Comparison of ENCODE assay signal across 8 mouse cellular contexts in the genomic region with DNA sequence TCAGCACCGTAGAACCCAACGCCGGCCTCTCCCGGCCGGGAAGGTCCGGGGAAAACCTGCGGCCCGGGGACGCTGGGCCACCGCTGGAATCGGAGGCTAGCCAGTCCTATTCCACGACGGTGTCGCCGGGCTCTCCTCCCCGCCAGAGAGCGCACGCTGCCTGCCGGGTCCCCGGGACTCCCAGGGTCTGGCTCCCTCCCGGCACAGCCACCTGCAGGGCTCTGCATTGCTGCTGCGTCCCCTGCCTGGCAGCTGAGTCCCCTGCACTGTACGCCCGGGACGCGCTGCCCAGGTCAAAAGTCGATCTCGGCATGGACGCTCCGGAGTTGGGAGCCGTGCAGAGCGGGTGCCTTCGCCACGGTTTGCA.
A peak's percentile ranks its signal among the peaks of the same experiment; 100 is the strongest.
DNase-seq lines count a peak whose midpoint lies in the region; ATAC-seq and TF ChIP-seq lines count a peak whose summit lies in the region.

No protein-coding gene starts in this region.

- 0 out of 2 replicates have a peak, but pooled peaks have one; percentile 1 for TF ChIP-seq POLR2A in lung, adult 2 months (IDR thresholded peaks at IDR 0.05; ENCODE audit: borderline replicate concordance, extremely low read depth, low read depth, low read length)

- H3K27me3 ChIP-seq in forebrain, embryonic 10.5 days (ENCODE audit: poor library complexity, severe bottlenecking): peaks cover 84% of the 10 kb centered on the region
- no peaks in the 10 kb centered on the region for H3K27me3 ChIP-seq in heart, postnatal 0 days (ENCODE audit: control insufficient read depth, insufficient read depth, low read length)
- H3K27me3 ChIP-seq in neural tube, embryonic 13.5 days: peaks cover 20% of the 10 kb centered on the region

- under 1% methylated on average over 34 of the region's 34 CpGs for WGBS in forebrain, embryonic 10.5 days
- WGBS in heart, postnatal 0 days: 0% methylated on average over 33 of the region's 34 CpGs
- WGBS in lung, adult 2 months: under 1% methylated on average over 33 of the region's 34 CpGs
- under 1% methylated on average over 34 of the region's 34 CpGs for WGBS in neural tube, embryonic 13.5 days

- H3K9ac ChIP-seq in heart, postnatal 0 days (replicated peaks; ENCODE audit: low read depth, low read length): peak overlapping the region; percentile 74
- H3K9ac ChIP-seq in neural tube, embryonic 13.5 days: peak overlapping the region; percentile 87

- peak overlapping the region; percentile 84 for H3K4me3 ChIP-seq in forebrain, embryonic 10.5 days
- peak overlapping the region; percentile 74 for H3K4me3 ChIP-seq in heart, postnatal 0 days (ENCODE audit: low read depth, low read length)
- H3K4me3 ChIP-seq in lung, adult 2 months (replicated peaks; ENCODE audit: extremely low read depth, low read depth, low read length): peak overlapping the region; percentile 56
- peak overlapping the region; percentile 69 for H3K4me3 ChIP-seq in neural tube, embryonic 13.5 days

- no peak for TF ChIP-seq EP300 in heart, postnatal 0 days (IDR thresholded peaks at IDR 0.05; ENCODE audit: low read depth)

- peaks cover 43% of the 10 kb centered on the region for H3K4me1 ChIP-seq in forebrain, embryonic 10.5 days
- H3K4me1 ChIP-seq in heart, postnatal 0 days (ENCODE audit: control insufficient read depth, insufficient read depth): peaks cover 16% of the 10 kb centered on the region
- H3K4me1 ChIP-seq in lung, adult 2 months (ENCODE audit: control insufficient read depth, insufficient read depth, low read length): peaks cover 10% of the 10 kb centered on the region
- H3K4me1 ChIP-seq in neural tube, embryonic 13.5 days (replicated peaks): peaks cover 33% of the 10 kb centered on the region

- TF ChIP-seq CTCF in heart, postnatal 0 days (IDR thresholded peaks at IDR 0.05; ENCODE audit: low read depth): peak; percentile 59
- no peak for TF ChIP-seq CTCF in lung, adult 2 months (IDR thresholded peaks at IDR 0.05; ENCODE audit: insufficient read depth, low read length)

- H3K9me3 ChIP-seq in forebrain, embryonic 10.5 days: no peaks in the 10 kb centered on the region
- H3K9me3 ChIP-seq in heart, postnatal 0 days (replicated peaks; ENCODE audit: control insufficient read depth, low read length): no peaks in the 10 kb centered on the region
- H3K9me3 ChIP-seq in neural tube, embryonic 13.5 days: no peaks in the 10 kb centered on the region

- no peaks in the 10 kb centered on the region for H3K36me3 ChIP-seq in forebrain, embryonic 10.5 days (replicated peaks)
- no peaks in the 10 kb centered on the region for H3K36me3 ChIP-seq in heart, postnatal 0 days (replicated peaks; ENCODE audit: control insufficient read depth, insufficient read depth, low read length)
- no peaks in the 10 kb centered on the region for H3K36me3 ChIP-seq in neural tube, embryonic 13.5 days

- DNase-seq in B cell, adult 2 months: peak; percentile 46 to 51
- peak; percentile 59 to 62 for DNase-seq in adrenal gland, adult 18-20 months (ENCODE audit: low spot score in 2 of 2)
- DNase-seq in forebrain, embryonic 10.5 days (ENCODE audit: extremely low spot score, low spot score): peak; percentile 76
- peak; percentile 77 for DNase-seq in heart, postnatal 0 days (ENCODE audit: low spot score)
- DNase-seq in kidney, postnatal 25 days: peak; percentile 73 to 89
- peak; percentile 79 for DNase-seq in lung, adult 2 months
- peak; percentile 77 for DNase-seq in testis, postnatal 10 days (ENCODE audit: low spot score)

- ATAC-seq in heart, postnatal 0 days (ENCODE audit: insufficient read depth, low read depth): peak; percentile 89
- peak; percentile 94 for ATAC-seq in neural tube, embryonic 13.5 days (ENCODE audit: low read depth)

- peak overlapping the region; percentile 85 for H3K27ac ChIP-seq in forebrain, embryonic 10.5 days
- H3K27ac ChIP-seq in heart, postnatal 0 days (ENCODE audit: low read depth): peak overlapping the region; percentile 76
- H3K27ac ChIP-seq in neural tube, embryonic 13.5 days (replicated peaks): peak overlapping the region; percentile 80

- peak overlapping the region; percentile 81 for H3K4me2 ChIP-seq in heart, postnatal 0 days (ENCODE audit: low read depth, low read length)
- H3K4me2 ChIP-seq in neural tube, embryonic 13.5 days: peak overlapping the region; percentile 91

Comparison
In these comparisons a context has a peak if more than half of its experiments do, and no peak if none do; other contexts are left out.
1. Peak in every context shown above with its lines: DNase-seq, ATAC-seq, H3K4me3 ChIP-seq and H3K27ac ChIP-seq.